Mouse (Mus musculus): ENCODE results near the gene Gm44579. TPM values are rescaled to one million over a fixed set of nuclear protein-coding genes. Genes with fewer than 3 reads are reported as not detected.
A peak's percentile ranks its signal among the peaks of the same experiment; 100 is the strongest.

The Gm44579 gene
- polyA plus RNA-seq, 1 experiment = not detected

- peak; percentile 98 for DNase-seq (ENCODE audit: low read depth)
- no peak for TF ChIP-seq CTCF (IDR thresholded peaks at IDR 0.05; ENCODE audit: borderline replicate concordance, extremely low read depth, insufficient read depth, insufficient read length)
- peak; percentile 71; the same call in 1 of the 2 replicates for TF ChIP-seq POLR2A (IDR thresholded peaks at IDR 0.05; ENCODE audit: borderline replicate concordance, extremely low read depth, insufficient read depth, insufficient read length, poor library complexity, severe bottlenecking)
These were observed 52.8 kb downstream of the Gm44579 start for GRCm38 (mm10) chr15:98167645-98168621.

- DNase-seq (ENCODE audit: low read depth) = peak; percentile 66
- no peak for TF ChIP-seq CTCF (IDR thresholded peaks at IDR 0.05; ENCODE audit: borderline replicate concordance, extremely low read depth, insufficient read depth, insufficient read length)
- TF ChIP-seq POLR2A (IDR thresholded peaks at IDR 0.05; ENCODE audit: borderline replicate concordance, extremely low read depth, insufficient read depth, insufficient read length, poor library complexity, severe bottlenecking) = no peak
These were observed 53.7 kb downstream of the Gm44579 start, which contains the start of gene Ccdc184 for GRCm38 (mm10) chr15:98166963-98167644. TSS of gene Ccdc184 (plus strand) at chr15:98167158.

- DNase-seq (ENCODE audit: low read depth) = no peak
These were observed 55.3 kb downstream of the Gm44579 start, which contains the start of gene Asb8 for GRCm38 (mm10) chr15:98165525-98165924. TSS of gene Asb8 (minus strand) at chr15:98165625.

GRCm38 (mm10) chr15:98162561-98162960 lies 58.2 kb downstream of the Gm44579 start:
- no peak for TF ChIP-seq CTCF (IDR thresholded peaks at IDR 0.05; ENCODE audit: borderline replicate concordance, extremely low read depth, insufficient read depth, insufficient read length)
- no peak for TF ChIP-seq POLR2A (IDR thresholded peaks at IDR 0.05; ENCODE audit: borderline replicate concordance, extremely low read depth, insufficient read depth, insufficient read length, poor library complexity, severe bottlenecking)
- DNase-seq (ENCODE audit: low read depth) = no peak

More at GRCm38 (mm10) chr15:98165525-98165924, 55.3 kb downstream of the Gm44579 start, which contains the start of gene Asb8:
- TF ChIP-seq CTCF (IDR thresholded peaks at IDR 0.05; ENCODE audit: borderline replicate concordance, extremely low read depth, insufficient read depth, insufficient read length) (no peak), POLR2A (IDR thresholded peaks at IDR 0.05; ENCODE audit: borderline replicate concordance, extremely low read depth, insufficient read depth, insufficient read length, poor library complexity, severe bottlenecking) (no peak)

DNA sequence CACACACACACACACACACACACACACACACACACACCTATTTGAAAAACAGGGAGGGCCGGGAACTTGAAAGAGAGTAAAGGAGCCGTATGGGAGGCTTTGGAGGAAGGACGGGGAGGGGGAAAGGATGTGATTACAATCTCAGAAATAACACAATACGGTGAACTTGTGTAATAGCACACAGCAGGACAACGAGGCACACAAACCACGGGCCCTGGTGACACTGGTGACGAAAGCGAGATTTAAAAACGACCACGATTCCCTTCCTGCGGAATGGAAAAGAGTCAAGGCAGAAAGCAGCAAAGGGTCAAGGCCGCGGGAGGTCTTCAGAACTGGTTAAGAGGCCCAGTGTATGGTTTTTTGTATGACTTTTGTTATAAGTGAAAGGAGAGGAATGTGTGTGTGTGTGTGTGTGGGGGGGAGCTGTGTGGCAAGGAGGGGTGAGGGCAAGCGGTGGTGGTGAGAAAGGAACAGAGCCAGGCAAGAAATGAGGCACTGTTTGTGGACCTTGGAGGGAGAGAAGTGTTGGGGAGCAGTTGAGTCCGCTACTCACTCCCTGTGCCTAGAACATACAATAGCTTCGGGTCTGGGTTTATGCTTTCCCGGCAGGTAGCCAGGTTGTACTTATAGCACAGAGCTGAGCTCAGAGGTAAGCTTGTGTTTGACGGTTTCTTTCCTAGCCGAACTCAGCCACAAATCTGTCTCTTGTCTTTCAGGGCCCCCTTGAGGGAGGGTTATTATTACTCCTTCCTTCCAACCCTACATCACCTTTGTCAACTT lies 59.6 kb downstream of the Gm44579 start:
- no peak for DNase-seq (ENCODE audit: low read depth)
- TF ChIP-seq POLR2A (IDR thresholded peaks at IDR 0.05; ENCODE audit: borderline replicate concordance, extremely low read depth, insufficient read depth, insufficient read length, poor library complexity, severe bottlenecking) = no peak
- TF ChIP-seq CTCF (IDR thresholded peaks at IDR 0.05; ENCODE audit: borderline replicate concordance, extremely low read depth, insufficient read depth, insufficient read length) = no peak

GRCm38 (mm10) chr15:98157253-98157652 lies 63.5 kb downstream of the Gm44579 start:
- DNase-seq (ENCODE audit: low read depth) = no peak
- no peak for TF ChIP-seq CTCF (IDR thresholded peaks at IDR 0.05; ENCODE audit: borderline replicate concordance, extremely low read depth, insufficient read depth, insufficient read length)
- no peak for TF ChIP-seq POLR2A (IDR thresholded peaks at IDR 0.05; ENCODE audit: borderline replicate concordance, extremely low read depth, insufficient read depth, insufficient read length, poor library complexity, severe bottlenecking)

DNA sequence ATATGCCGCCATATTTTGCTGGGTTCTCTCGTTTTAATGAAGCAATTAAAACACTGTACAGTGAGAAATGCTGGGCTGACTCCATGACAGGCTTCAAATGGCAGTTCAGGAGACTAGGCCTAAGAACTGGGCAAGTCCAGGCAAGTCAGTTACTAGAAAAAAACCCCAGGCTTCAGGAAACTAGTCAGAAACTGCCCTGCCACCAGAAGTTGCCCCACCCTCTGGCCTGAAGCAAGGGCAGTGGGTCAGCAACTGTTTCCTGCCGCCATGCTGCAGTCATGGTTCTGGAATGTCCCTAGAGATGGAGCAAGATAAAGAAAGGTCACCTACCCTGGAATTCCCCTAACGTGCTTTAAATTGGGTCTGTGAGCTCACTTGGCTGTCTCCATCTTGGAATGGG lies 64.8 kb downstream of the Gm44579 start:
- no peak for DNase-seq (ENCODE audit: low read depth)
- TF ChIP-seq CTCF (IDR thresholded peaks at IDR 0.05; ENCODE audit: borderline replicate concordance, extremely low read depth, insufficient read depth, insufficient read length) = no peak
- no peak for TF ChIP-seq POLR2A (IDR thresholded peaks at IDR 0.05; ENCODE audit: borderline replicate concordance, extremely low read depth, insufficient read depth, insufficient read length, poor library complexity, severe bottlenecking)

DNA sequence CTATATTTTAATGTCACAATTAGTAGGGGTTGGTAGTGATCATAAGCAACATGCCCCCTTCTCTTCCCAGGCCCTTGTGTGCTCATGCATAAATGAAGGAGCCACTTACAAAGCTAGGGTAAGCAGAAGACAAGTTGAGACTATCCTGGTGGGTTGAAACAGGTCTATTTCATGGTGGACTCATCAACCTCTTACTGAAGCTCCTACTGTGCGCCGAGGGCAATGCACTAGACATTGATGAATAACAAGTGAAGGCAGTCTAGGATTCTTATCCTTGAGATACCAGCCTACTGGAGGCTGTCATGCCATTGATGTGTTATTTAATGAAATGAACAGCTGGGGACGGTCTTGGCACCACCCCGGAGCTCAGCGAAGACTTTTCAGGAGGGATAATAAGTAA lies 65.5 kb downstream of the Gm44579 start:
- no peak for DNase-seq (ENCODE audit: low read depth)
- TF ChIP-seq CTCF (IDR thresholded peaks at IDR 0.05; ENCODE audit: borderline replicate concordance, extremely low read depth, insufficient read depth, insufficient read length) (no peak), POLR2A (IDR thresholded peaks at IDR 0.05; ENCODE audit: borderline replicate concordance, extremely low read depth, insufficient read depth, insufficient read length, poor library complexity, severe bottlenecking) (no peak)

- TF ChIP-seq POLR2A (IDR thresholded peaks at IDR 0.05; ENCODE audit: borderline replicate concordance, extremely low read depth, insufficient read depth, insufficient read length, poor library complexity, severe bottlenecking) (no peak), CTCF (IDR thresholded peaks at IDR 0.05; ENCODE audit: borderline replicate concordance, extremely low read depth, insufficient read depth, insufficient read length) (no peak)
- DNase-seq (ENCODE audit: low read depth) = no peak
These were observed 66.1 kb downstream of the Gm44579 start for GRCm38 (mm10) chr15:98154631-98155030.

DNA sequence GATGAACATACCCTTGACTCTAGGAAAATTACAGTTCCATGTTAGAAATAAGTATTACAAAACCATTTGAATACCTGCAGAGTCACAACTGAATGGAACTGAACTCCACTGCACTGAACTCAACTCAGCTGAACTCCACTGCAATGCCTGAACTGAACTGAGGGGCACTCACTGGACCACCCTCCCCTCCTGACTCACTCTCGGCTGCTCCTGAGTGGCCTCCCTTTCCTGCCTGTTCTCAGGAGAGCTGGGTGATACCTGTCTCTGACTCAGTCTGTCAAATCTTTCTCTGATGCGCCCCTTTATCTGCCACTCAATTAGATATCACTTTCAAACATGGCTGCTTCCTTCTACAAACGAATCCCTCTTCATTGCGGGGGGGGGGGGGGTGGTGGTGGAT lies 66.6 kb downstream of the Gm44579 start:
- DNase-seq (ENCODE audit: low read depth) = no peak
- TF ChIP-seq POLR2A (IDR thresholded peaks at IDR 0.05; ENCODE audit: borderline replicate concordance, extremely low read depth, insufficient read depth, insufficient read length, poor library complexity, severe bottlenecking) = no peak
- no peak for TF ChIP-seq CTCF (IDR thresholded peaks at IDR 0.05; ENCODE audit: borderline replicate concordance, extremely low read depth, insufficient read depth, insufficient read length)
